Mouse (Mus musculus): ENCODE measurements around the gene Olfr1458. TPM values are rescaled to one million over a fixed set of nuclear protein-coding genes. Genes with fewer than 3 reads are reported as not detected.

The Olfr1458 gene
- not detected for polyA plus RNA-seq (2014; fragmentation: Illumina TruSeq; extraction: RNeasy Lipid Tissue Mini Kit (QIAGEN cat#74804); ENCODE audit: low read depth, low replicate concordance)

DNA sequence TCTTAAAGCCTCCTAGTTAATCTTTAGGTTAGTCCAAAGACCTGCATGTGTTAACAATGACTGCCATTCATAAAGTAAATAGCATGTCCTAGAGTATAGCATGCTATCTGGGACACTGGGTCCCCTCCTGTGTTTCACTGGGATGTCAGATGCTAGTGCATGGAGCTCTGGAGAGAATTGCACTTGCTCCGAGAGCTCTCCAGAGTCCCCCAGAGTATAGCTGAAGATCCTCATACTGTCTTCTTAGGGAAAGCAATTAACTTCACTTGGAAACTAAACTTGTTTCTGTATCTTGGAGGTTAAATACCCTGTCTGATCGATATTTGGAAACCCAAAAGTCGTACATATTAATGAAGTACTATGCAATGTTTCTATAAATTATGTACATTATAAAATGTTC is at the start of gene Olfr1458:
TSS of gene Olfr1458 (minus strand) at position 101 of the 400 bp plus-strand sequence.

DNA sequence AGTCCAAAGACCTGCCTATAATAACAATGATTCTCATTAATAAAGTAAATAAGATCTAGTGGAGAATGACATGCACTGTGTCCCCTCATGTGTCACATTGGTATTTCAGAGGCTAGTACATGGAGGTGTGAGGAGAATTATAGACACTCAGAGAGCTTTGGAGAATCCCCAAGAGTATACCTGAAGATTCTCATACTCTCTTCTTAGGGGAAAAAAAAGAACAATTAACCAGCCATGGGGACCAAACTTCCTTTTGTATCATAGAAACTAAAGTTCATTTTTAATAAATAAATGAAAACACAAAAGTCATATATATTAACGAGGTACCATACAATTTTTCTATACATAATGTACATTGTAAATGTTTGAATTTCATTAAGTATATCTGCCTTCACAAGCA is 42.9 kb upstream of the Olfr1458 start, which contains the start of gene Olfr1459:
TSS of gene Olfr1459 (minus strand) at position 101 of the 400 bp plus-strand sequence.

GRCm38 (mm10) chr19:13097791-13098190 is 8.8 kb downstream of the Olfr1458 start, which contains the start of gene Olfr1457:
Olfr1457 (minus strand) TSS chr19:13097891.

GRCm38 (mm10) chr19:13060310-13060709 is 46.3 kb downstream of the Olfr1458 start, which contains the start of gene Olfr1454:
Olfr1454 (plus strand) TSS chr19:13060610.

Other genes with a start within 250 kb of the Olfr1458 start
- 1.5 TPM for gene Olfr1444, start 249.5 kb downstream of the Olfr1458 start, polyA plus RNA-seq (2014; fragmentation: Illumina TruSeq; extraction: RNeasy Lipid Tissue Mini Kit (QIAGEN cat#74804); ENCODE audit: low read depth, low replicate concordance)
- gene Olfr1445, start 222.9 kb downstream of the Olfr1458 start, polyA plus RNA-seq (2014; fragmentation: Illumina TruSeq; extraction: RNeasy Lipid Tissue Mini Kit (QIAGEN cat#74804); ENCODE audit: low read depth, low replicate concordance): 1.5 TPM
- gene Olfr1446, start 213.3 kb downstream of the Olfr1458 start, polyA plus RNA-seq (2014; fragmentation: Illumina TruSeq; extraction: RNeasy Lipid Tissue Mini Kit (QIAGEN cat#74804); ENCODE audit: low read depth, low replicate concordance): not detected
- not detected for gene Olfr1447, start 203.0 kb downstream of the Olfr1458 start, polyA plus RNA-seq (2014; fragmentation: Illumina TruSeq; extraction: RNeasy Lipid Tissue Mini Kit (QIAGEN cat#74804); ENCODE audit: low read depth, low replicate concordance)
- not detected for gene Olfr1448, start 182.4 kb downstream of the Olfr1458 start, polyA plus RNA-seq (2014; fragmentation: Illumina TruSeq; extraction: RNeasy Lipid Tissue Mini Kit (QIAGEN cat#74804); ENCODE audit: low read depth, low replicate concordance)
- gene Olfr1449, start 175.9 kb downstream of the Olfr1458 start, polyA plus RNA-seq (2014; fragmentation: Illumina TruSeq; extraction: RNeasy Lipid Tissue Mini Kit (QIAGEN cat#74804); ENCODE audit: low read depth, low replicate concordance): not detected
- gene Olfr1450, start 156.5 kb downstream of the Olfr1458 start, polyA plus RNA-seq (2014; fragmentation: Illumina TruSeq; extraction: RNeasy Lipid Tissue Mini Kit (QIAGEN cat#74804); ENCODE audit: low read depth, low replicate concordance): not detected
- gene Olfr1451, start 111.8 kb downstream of the Olfr1458 start, polyA plus RNA-seq (2014; fragmentation: Illumina TruSeq; extraction: RNeasy Lipid Tissue Mini Kit (QIAGEN cat#74804); ENCODE audit: low read depth, low replicate concordance): not detected
- not detected for gene Olfr1453, start 78.4 kb downstream of the Olfr1458 start, polyA plus RNA-seq (2014; fragmentation: Illumina TruSeq; extraction: RNeasy Lipid Tissue Mini Kit (QIAGEN cat#74804); ENCODE audit: low read depth, low replicate concordance)
- gene Olfr1454, start 46.2 kb downstream of the Olfr1458 start, polyA plus RNA-seq (2014; fragmentation: Illumina TruSeq; extraction: RNeasy Lipid Tissue Mini Kit (QIAGEN cat#74804); ENCODE audit: low read depth, low replicate concordance): not detected
- not detected for gene Olfr1457, start 8.9 kb downstream of the Olfr1458 start, polyA plus RNA-seq (2014; fragmentation: Illumina TruSeq; extraction: RNeasy Lipid Tissue Mini Kit (QIAGEN cat#74804); ENCODE audit: low read depth, low replicate concordance)
- 0.04 TPM for gene Olfr1459, start 42.8 kb upstream of the Olfr1458 start, polyA plus RNA-seq (2014; fragmentation: Illumina TruSeq; extraction: RNeasy Lipid Tissue Mini Kit (QIAGEN cat#74804); ENCODE audit: low read depth, low replicate concordance)
- gene Olfr1461, start 56.2 kb upstream of the Olfr1458 start, polyA plus RNA-seq (2014; fragmentation: Illumina TruSeq; extraction: RNeasy Lipid Tissue Mini Kit (QIAGEN cat#74804); ENCODE audit: low read depth, low replicate concordance): not detected
- not detected for gene Olfr1462, start 79.0 kb upstream of the Olfr1458 start, polyA plus RNA-seq (2014; fragmentation: Illumina TruSeq; extraction: RNeasy Lipid Tissue Mini Kit (QIAGEN cat#74804); ENCODE audit: low read depth, low replicate concordance)
- gene Olfr1463, start 124.6 kb upstream of the Olfr1458 start, polyA plus RNA-seq (2014; fragmentation: Illumina TruSeq; extraction: RNeasy Lipid Tissue Mini Kit (QIAGEN cat#74804); ENCODE audit: low read depth, low replicate concordance): not detected
- not detected for gene Olfr1465, start 208.8 kb upstream of the Olfr1458 start, polyA plus RNA-seq (2014; fragmentation: Illumina TruSeq; extraction: RNeasy Lipid Tissue Mini Kit (QIAGEN cat#74804); ENCODE audit: low read depth, low replicate concordance)
- not detected for gene Olfr1466, start 232.1 kb upstream of the Olfr1458 start, polyA plus RNA-seq (2014; fragmentation: Illumina TruSeq; extraction: RNeasy Lipid Tissue Mini Kit (QIAGEN cat#74804); ENCODE audit: low read depth, low replicate concordance)